Mouse (Mus musculus) bone marrow, adult 2 months (tissue): ENCODE data around the gene Pih1h3b. TPM values are rescaled to one million over a fixed set of nuclear protein-coding genes. Genes with fewer than 3 reads are reported as not detected.

ENCODE experiments used
- H3K27ac ChIP-seq: fragments of 200-500 bp; 2 replicates; pipeline ENCODE4 v1.5.1; 2012; ENCODE audit warnings: low read depth, mild to moderate bottlenecking, control low read depth, inconsistent platforms, low read length; ENCODE audit not compliant: control insufficient read depth, poor library complexity, insufficient read depth
- H3K4me1 ChIP-seq: fragments of 200-500 bp; 2 replicates; pipeline ENCODE4 v1.6.1; 2011; ENCODE audit warnings: low read length; ENCODE audit not compliant: control insufficient read depth, insufficient read depth
- H3K4me3 ChIP-seq: fragments of 200-500 bp; replicated peaks from 2 replicates; pipeline ENCODE3; 2011; ENCODE audit warnings: mild to moderate bottlenecking, low read depth, low read length, control low read depth; ENCODE audit not compliant: control insufficient read depth
- CTCF ChIP-seq: fragments of 200-500 bp; IDR thresholded peaks from 2 replicates; pipeline ENCODE4 v1.5.1; 2011; ENCODE audit warnings: low read length, control low read depth; ENCODE audit not compliant: control insufficient read depth, insufficient read depth
- POLR2A ChIP-seq: fragments of 200-500 bp; IDR thresholded peaks from 2 replicates; pipeline ENCODE4 v1.6.1; 2011; ENCODE audit warnings: low read depth, mild to moderate bottlenecking, control low read depth, low read length, borderline replicate concordance; ENCODE audit not compliant: control insufficient read depth
- WGBS: fragments of 180-500 bp; shearing (Covaris S2); methylation state at CpG from one replicate; pipeline ENCODE4 v1.1.7; 2018; 5-methylcytosine and 5-hydroxymethylcytosine counted together
- polyA plus RNA-seq: library from polyadenylated mRNA; stranded (reverse); fragments of >200 nt; gene quantifications from 2 replicates; pipeline ENCODE4 v1.2.4, GENCODE M21; 2011; ENCODE audit warnings: low replicate concordance; ENCODE audit not compliant: missing spikeins, insufficient read depth, insufficient read length

The Pih1h3b gene
- polyA plus RNA-seq: not detected in 2 replicates

DNA sequence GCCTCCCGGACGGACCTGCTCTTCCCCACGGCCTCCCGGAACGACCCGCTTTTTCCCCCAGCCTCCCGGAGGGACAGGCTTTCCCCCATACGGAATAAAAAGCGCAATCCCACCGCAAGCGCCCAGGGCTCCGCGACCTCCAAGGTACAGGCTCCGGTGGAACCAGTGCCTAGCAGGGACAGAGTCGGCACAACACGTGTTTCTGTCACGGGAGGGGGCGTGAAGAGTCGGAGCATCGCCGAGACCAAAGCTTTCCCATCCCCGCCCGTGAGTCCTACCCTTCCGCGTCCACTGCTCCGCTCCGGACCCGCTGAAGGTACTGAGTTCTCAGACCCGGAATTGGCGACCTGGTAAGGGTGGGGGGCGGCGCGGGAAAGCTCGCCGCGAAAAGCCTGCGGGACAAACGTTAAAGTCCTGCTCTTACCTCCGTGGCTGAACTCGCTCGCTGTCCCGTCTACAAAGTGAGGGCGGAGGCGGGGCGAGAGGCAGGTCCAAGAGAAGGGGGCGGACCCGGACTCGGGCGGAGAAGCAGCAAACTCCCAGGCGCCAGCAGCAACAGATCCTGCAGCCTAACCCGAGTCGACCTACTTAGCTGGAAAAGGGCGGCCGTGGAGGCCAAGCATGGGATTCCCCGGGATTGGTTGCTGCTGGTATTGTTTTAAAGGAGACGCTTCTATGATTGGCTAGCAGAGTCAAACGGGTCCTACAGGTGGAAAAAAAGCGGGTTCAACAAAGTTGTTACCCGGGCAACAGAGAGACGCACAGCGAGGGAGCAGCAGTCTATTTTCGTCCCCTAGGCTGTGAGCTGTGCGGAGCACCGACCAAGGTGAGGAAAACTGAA, at the start of gene Pih1h3b, which contains the start of gene Nup62cl:
Gene Pih1h3b (plus strand): TSS at position 745 of the 841 bp plus-strand sequence.
Gene Nup62cl (minus strand): TSS at position 578 of the 841 bp plus-strand sequence.
- Histone ChIP-seq H3K4me1 (no peaks in the 10 kb centered on the region), H3K27ac (no peak within 1 kb of the TSS), H3K4me3 (no peak within 1 kb of the TSS)
- TF ChIP-seq POLR2A (no peak), CTCF (no peak)
- 19% methylated on average over 62 of the region's 64 CpGs for WGBS

DNA sequence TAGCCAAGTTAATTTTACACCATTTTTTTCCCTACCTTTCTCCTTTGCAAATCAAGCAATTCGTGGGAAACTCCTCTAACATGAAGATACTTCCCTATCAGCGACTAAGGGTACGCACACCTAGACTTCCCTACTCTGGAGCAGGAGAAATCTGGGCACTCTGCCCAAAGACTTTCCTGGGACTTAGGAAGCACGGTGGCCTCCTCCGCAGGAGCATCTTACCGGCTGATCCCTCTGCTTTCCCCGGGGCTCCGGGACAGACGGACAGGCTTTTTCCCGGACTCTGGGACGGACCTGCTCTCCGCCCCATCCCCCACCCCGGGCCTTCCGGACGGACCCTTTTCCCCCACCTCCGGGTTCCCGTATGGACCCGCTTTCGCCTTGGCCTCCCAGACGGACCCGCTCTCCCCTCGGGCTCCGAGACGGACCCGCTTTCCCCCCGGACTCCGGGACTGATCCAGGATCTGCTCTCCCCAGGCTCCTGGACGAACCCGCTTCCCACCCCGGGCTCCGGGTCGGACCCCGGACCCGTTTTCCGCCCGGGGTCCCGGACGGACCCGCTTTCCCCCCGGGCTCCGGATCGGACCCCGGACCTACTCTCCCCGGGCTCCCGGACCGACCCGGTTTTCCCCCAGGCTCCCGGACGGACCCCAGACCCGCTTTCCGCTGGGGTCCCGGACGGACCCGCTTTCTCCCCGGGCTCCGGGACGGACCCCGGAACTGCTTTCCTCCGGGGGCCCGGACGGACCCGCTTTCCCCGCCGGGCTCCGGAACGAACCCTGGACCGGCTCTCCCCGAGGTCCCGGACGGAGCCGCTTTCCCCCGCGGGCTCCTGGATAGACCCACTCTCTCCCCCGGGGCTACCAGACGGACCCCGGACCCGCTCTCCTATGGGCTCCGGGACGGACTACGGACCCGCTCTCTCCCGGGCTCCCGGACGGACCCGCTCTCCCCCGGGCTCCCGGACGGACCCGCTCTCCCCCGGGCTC, 1.5 kb upstream of the Pih1h3b start:
- Histone ChIP-seq H3K4me3 (no peak overlapping the region), H3K27ac (no peak overlapping the region), H3K4me1 (no peaks in the 10 kb centered on the region)
- 20% methylated on average over 82 of the region's 90 CpGs for WGBS
- TF ChIP-seq POLR2A: no peak
- no peak for TF ChIP-seq CTCF

GRCm38 (mm10) chrX:140082535-140082934, 19.9 kb downstream of the Pih1h3b start:
- WGBS: 85% methylated on average over 2 of the region's 2 CpGs
- H3K27ac ChIP-seq: no peak overlapping the region
- no peak overlapping the region for H3K4me3 ChIP-seq
- TF ChIP-seq POLR2A: no peak
- TF ChIP-seq CTCF: no peak
- no peaks in the 10 kb centered on the region for H3K4me1 ChIP-seq

DNA sequence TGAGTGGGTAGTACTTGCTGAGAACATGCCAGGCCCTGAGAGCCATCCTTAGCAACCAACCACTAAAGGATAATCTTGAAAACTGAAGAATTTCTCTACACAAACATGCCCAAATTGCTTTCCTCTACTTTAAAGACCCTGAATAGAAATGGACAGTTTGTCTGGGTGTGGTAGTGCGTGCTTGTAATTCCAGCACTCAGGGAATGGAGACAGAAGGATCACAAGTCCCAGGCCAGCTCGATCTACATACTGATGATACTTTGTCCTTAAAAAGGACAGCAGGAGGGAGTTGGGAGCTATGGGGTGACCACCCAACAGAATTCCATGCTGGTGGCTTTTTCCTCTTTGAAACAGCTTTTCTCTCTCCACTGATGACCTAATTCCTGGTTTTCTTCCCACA, 31.4 kb downstream of the Pih1h3b start:
- Histone ChIP-seq H3K4me3 (no peak overlapping the region), H3K4me1 (no peaks in the 10 kb centered on the region), H3K27ac (no peak overlapping the region)
- TF ChIP-seq CTCF (no peak), POLR2A (no peak)
- WGBS: 68% methylated on average over 2 of the region's 2 CpGs

Other genes starting within 250 kb of the Pih1h3b start
- gene Morc4, start 191.2 kb upstream of the Pih1h3b start, polyA plus RNA-seq: 0.59 and 2.8 TPM in 2 replicates
- gene Rbm41, start 64.3 kb upstream of the Pih1h3b start, polyA plus RNA-seq: 2.9 and 5.0 TPM in 2 replicates
- gene Nup62cl, start 167 bp upstream of the Pih1h3b start, polyA plus RNA-seq: 16.7 TPM in 1 of 2 replicates, not detected in the other